Mouse (Mus musculus) E14TG2a.4 (cell line): ENCODE measurements around the gene Mgat5.

ENCODE experiments used
- CTCF ChIP-seq: conservative IDR thresholded peaks from 2 replicates; pipeline ENCODE4 v1.5.1; 2014; ENCODE audit warnings: low read length
- NANOG ChIP-seq: IDR thresholded peaks from 2 replicates; pipeline ENCODE4 v1.6.1; 2014; ENCODE audit warnings: borderline replicate concordance, low read length, mixed read lengths
- POU5F1 ChIP-seq: IDR thresholded peaks from 2 replicates; pipeline ENCODE4 v1.6.1; 2014; ENCODE audit warnings: low read length, borderline replicate concordance

- TF ChIP-seq CTCF (no peak), POU5F1 (no peak), NANOG (no peak)
Measured at GRCm38 (mm10) chr1:127230468-127230867, 25.7 kb downstream of the Mgat5 start.
